Mouse (Mus musculus) left cerebral cortex, adult 2 months (tissue): ENCODE measurements around the gene Slc17a9. TPM values are rescaled to one million over a fixed set of nuclear protein-coding genes. Genes with fewer than 3 reads are reported as not detected.

Source experiments
- DNase-seq, 2 experiments: peaks; one replicate each; pipeline ENCODE4 v3.0.0; 2021 to 2022; ENCODE audit warnings: low spot score in 2 of 2, mixed read lengths in 1 of 2; ENCODE audit errors: extremely low spot score in 1 of 2
- H3K27ac ChIP-seq: fragments of 200-600 bp; 2 replicates; pipeline ENCODE4 v1.8.1; 2022
- H3K4me3 ChIP-seq: fragments of 200-600 bp; 2 replicates; pipeline ENCODE4 v1.8.1; 2022
- CTCF ChIP-seq: fragments of 200-600 bp; IDR thresholded peaks from 2 replicates; pipeline ENCODE4 v1.8.1; 2022; ENCODE audit warnings: antibody characterized with exemption, mild to moderate bottlenecking, moderate library complexity
- intact Hi-C: fragments of 180-260 bp; cut with DNase I; formaldehyde crosslinking; loops from one replicate; pipeline ENCODE4 v1.15.1; 2025
- total RNA-seq, 2 experiments: library from RNA; stranded (reverse); gene quantifications; 2 replicates each; pipeline ENCODE4 v1.2.3; 2021

Slc17a9 gene
- total RNA-seq, 2 experiments from 2014 or later: 0.57 TPM; not detected in 1

GRCm38 (mm10) chr2:180740349-180740748, 15.3 kb downstream of the Slc17a9 start:
- TF ChIP-seq CTCF: no peak; the same call in 1 of the 2 replicates
- H3K4me3 ChIP-seq: no peak overlapping the region
- no peak overlapping the region for H3K27ac ChIP-seq
- no peak for DNase-seq
- intact Hi-C loops: loop anchor here (10.0 kb wide), 1 partner anchor 266 kb away; no protein-coding TSS in a partner anchor

DNA sequence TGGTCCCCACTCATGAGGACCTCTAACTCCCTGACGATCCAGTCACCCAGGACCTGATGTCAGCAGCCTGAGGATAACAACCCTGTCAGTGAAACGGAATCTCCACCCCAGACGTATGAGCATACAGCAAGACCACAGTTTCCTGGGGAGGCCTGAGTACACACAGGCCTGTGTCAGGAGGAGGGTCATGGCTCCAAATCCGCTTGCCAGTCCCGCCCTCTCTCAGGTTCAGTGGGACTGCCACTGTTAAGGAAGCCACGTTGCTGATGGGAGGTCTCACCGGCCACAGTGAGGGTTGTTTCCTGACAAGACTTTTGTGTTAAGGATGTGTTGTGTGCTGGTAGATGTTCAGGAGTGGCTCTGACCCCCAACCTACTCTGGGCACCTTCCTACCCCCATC, 16.4 kb downstream of the Slc17a9 start:
- intact Hi-C loops: loop anchor here (10.0 kb wide), 1 partner anchor 267 kb away; no protein-coding TSS in a partner anchor
- H3K27ac ChIP-seq: no peak overlapping the region
- DNase-seq: no peak
- no peak for TF ChIP-seq CTCF
- H3K4me3 ChIP-seq: no peak overlapping the region

- intact Hi-C loops: loop anchor here (10.0 kb wide), 1 partner anchor 268 kb away; no protein-coding TSS in a partner anchor
- Histone ChIP-seq H3K4me3 (no peak overlapping the region), H3K27ac (no peak overlapping the region)
- TF ChIP-seq CTCF: no peak
- no peak for DNase-seq
Measured at GRCm38 (mm10) chr2:180742820-180743219, 17.8 kb downstream of the Slc17a9 start.

DNA sequence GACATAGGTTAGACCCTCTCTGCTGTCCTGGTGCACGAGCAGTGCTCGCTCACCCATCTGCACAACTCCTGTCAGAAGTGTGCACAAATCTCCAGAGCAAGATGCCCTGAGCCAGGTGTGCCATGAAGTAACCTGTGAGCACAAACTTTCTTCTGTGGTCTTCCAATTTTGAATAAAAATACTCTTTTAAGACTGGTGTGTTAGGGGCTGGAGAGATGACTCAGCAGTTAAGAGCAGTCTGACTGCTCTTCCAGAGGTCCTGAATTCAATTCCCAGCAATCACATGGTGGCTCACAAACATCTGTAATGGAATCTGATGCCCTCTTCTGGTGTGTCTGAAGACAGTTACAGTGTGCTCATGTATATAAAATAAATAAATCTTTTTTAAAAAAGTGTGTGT, 18.3 kb downstream of the Slc17a9 start:
- no peak for TF ChIP-seq CTCF

DNA sequence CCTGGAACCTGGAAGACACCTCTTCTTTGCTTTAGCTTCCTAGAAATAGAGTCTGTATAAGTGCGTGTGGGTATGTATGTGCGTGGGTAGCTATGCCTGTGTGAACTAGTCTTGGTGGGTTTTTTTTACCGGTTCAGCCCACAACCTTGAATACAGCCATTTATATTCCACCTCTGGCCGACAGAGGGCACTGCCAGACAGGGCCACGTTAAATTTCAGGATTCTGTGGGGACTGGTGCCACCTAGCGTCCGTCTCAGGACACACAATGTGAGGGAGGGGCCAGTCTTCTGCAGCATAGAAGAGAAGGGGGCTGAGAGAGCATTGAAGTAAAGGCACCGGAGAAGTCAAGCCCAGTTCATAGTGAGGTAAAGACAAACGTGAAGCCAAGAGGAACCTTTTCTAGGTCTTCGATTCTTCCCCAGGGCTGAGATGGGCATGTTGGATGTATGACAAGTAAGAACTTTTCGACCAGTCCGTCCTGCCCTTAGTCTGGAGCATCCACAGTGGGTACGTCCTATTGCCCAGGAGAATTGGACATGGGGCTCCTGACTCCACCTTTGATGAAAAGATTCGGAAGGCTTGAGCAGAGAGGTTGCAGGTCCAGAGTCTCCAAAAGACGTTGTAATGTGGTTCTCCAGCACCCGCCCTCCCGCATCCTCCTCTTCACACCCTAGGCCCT, 20.3 kb downstream of the Slc17a9 start:
- intact Hi-C loops: loop anchor here (1.0 to 10.0 kb wide), 5 partner anchors 34 to 271 kb away; no protein-coding TSS in a partner anchor

More for the DNA sequence above, 18.3 kb downstream of the Slc17a9 start:
- Histone ChIP-seq H3K27ac (no peak overlapping the region), H3K4me3 (no peak overlapping the region)
- intact Hi-C loops: loop anchor here (10.0 kb wide), 1 partner anchor 269 kb away; no protein-coding TSS in a partner anchor
- DNase-seq: no peak

GRCm38 (mm10) chr2:180746569-180747192, 21.6 kb downstream of the Slc17a9 start:
- Histone ChIP-seq H3K4me3 (no peak overlapping the region), H3K27ac (no peak overlapping the region)
- intact Hi-C loops: loop anchor here (5.0 to 10.0 kb wide), 2 partner anchors 89 to 272 kb away; no protein-coding TSS in a partner anchor
- DNase-seq: no peak
- no peak for TF ChIP-seq CTCF

More for the DNA sequence above, 20.3 kb downstream of the Slc17a9 start:
- peak; percentile 100 for TF ChIP-seq CTCF
- peak; percentile 82 to 89 for DNase-seq
- no peak overlapping the region for H3K27ac ChIP-seq
- H3K4me3 ChIP-seq: no peak overlapping the region

DNA sequence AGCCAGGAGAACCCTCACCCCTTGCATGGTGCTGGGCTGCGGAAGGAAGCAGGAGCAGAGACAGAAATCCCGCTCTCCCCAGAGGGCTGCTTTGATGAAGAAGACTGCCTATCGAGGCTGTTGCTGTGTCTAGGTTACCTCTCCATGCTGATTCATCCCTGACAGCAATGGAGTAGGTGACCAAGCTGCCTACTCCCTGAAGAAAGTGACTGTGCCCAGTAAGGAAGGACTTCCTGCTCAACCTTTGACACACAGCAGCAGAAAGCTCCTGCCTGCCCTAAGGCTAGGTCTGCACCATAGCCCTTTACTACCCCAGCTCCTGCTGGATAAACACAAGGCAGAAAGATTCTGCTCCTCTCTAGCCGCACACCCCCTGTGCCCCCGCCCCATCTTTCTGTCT, 23.8 kb downstream of the Slc17a9 start:
- DNase-seq: no peak
- intact Hi-C loops: loop anchor here (5.0 to 10.0 kb wide), 2 partner anchors 92 to 274 kb away; no protein-coding TSS in a partner anchor
- Histone ChIP-seq H3K4me3 (no peak overlapping the region), H3K27ac (no peak overlapping the region)
- no peak for TF ChIP-seq CTCF

DNA sequence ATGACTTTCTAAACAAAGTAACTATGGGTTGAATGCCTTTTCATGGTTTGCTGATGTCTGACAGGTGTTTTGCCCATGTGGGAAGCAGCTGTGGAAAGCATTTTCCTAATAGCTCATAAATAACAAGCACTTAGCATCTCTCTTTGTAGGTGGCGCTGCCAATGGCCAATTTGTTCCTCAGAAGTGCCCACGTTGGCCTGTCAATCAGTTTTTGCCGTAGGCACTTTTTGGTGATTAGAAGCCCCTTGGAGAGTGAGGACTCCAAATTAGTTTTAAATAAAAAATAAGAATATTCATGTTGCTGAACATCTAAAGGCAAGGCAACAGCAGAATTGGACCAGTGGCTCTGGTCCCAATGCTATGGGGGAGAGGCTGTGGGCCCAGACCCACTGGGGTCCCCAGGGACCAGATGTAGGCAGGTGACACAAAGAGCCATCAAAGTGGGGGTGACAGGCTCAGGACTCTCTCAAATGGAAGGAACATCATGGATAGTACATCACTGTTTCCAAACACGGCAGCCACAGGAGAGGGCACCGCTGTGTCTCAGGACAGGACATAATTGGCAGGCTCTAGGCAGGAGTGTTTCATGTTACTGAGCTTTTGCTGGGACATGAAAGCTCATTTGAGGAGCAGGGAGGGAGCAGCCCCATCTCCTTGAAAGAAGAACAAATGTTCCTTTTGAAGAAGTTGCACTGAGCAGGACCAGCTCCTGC, 30.1 kb downstream of the Slc17a9 start:
- intact Hi-C loops: loop anchor here (10.0 kb wide), 1 partner anchor 470 kb away; the partner anchor contains the start of gene Rbbp8nl
- no peak for DNase-seq
- no peak overlapping the region for H3K27ac ChIP-seq
- TF ChIP-seq CTCF: no peak
- H3K4me3 ChIP-seq: no peak overlapping the region

GRCm38 (mm10) chr2:180755896-180756295, 30.8 kb downstream of the Slc17a9 start:
- intact Hi-C loops: loop anchor here (10.0 kb wide), 1 partner anchor 471 kb away; the partner anchor contains the start of gene Rbbp8nl
- H3K27ac ChIP-seq: no peak overlapping the region
- TF ChIP-seq CTCF: no peak
- no peak overlapping the region for H3K4me3 ChIP-seq
- DNase-seq: no peak

DNA sequence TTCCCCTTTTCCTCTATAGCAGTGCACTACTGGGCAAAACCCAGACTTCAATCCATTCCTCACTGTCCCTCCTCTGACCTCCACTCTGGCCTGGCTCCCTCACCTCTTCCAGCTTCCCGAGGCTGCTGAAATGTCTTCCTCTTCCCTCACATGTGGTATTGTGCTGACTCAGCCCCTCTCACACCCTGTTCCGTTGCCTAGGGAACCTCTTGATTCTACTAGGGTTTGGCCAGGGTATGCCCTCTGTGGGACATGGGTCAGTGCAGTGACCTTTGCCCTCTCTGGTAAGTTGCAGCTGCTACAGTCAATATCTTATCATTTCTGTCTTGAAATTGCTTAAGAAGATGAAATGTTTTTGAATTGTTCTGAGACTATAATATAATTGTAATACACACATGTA, 31.7 kb downstream of the Slc17a9 start:
- intact Hi-C loops: loop anchor here (10.0 kb wide), 1 partner anchor 472 kb away; the partner anchor contains the start of gene Rbbp8nl
- Histone ChIP-seq H3K4me3 (no peak overlapping the region), H3K27ac (no peak overlapping the region)
- no peak for DNase-seq
- TF ChIP-seq CTCF: no peak

DNA sequence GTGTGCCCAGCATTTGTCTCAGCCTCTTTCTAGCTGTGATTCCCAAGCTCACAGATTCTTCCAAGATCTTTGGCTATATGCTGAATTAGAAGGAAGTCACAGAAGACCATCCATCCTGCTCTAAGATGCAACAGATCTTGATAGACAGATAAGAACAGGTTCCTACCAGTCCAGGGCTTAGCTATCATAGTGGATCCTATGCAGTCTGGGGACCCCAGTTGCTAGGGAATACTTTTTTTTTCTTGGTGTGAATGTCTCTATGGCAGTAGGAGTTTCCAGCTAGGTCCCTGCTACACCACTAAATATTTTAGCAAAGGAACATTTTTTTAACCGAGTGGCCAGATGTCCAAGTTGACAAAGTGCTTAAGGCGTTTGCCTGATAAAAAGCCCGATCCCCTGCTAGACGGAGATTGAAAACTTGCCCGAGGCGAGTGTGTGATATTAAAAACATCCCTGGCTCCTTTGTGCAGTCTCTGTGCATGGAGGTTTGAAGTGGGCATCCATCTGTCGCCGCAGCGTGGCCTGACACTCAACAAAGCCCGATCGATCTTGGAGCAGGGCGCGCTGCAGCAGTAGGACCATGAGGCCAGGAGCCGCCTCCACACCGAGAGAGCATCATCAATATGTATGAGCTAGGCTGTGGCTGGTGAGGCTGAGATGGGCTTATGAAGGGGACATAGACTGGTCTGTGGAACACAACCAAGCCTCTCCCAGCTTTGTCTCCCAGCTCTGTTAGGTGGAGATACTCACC, 33.6 kb downstream of the Slc17a9 start:
- Histone ChIP-seq H3K27ac (no peak overlapping the region), H3K4me3 (no peak overlapping the region)
- intact Hi-C loops: loop anchor here (10.0 kb wide), 1 partner anchor 474 kb away; the partner anchor contains the start of gene Rbbp8nl
- TF ChIP-seq CTCF: no peak
- DNase-seq: no peak
